Mouse (Mus musculus): ENCODE results near the gene Gpr1. TPM values are rescaled to one million over a fixed set of nuclear protein-coding genes. Genes with fewer than 3 reads are reported as not detected.
"Not testable (repeated sequence)": the region's sequence is repeated elsewhere in the genome, so short reads cannot be mapped to it uniquely, and the experiment has no call there.

Gene Gpr1
- total RNA-seq, 2 experiments from 2014 or later = 0.36 to 0.59 TPM

DNA sequence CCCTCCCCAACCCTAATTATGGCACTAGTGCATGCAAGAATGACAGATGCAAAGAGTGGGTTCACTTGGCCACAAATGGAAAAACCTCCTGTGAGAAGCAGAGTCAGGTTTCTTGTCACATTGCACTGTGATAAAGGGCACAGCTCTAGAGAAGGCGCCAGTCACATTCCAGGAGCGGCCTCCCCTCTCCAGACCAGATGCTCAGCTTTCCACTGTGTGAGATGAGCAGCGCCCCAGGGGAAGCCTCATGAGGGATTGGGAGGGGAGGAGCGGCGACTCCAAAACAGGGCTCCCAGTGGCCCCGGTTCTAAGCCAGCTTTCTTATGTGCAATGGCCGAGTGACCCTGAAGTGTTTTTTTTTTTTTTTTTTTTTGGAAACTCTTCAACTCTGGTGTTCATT, 11.5 kb upstream of the Gpr1 start:
- DNase-seq = no peak
- intact Hi-C loops (cut with DNase I) = no loop called here

DNA sequence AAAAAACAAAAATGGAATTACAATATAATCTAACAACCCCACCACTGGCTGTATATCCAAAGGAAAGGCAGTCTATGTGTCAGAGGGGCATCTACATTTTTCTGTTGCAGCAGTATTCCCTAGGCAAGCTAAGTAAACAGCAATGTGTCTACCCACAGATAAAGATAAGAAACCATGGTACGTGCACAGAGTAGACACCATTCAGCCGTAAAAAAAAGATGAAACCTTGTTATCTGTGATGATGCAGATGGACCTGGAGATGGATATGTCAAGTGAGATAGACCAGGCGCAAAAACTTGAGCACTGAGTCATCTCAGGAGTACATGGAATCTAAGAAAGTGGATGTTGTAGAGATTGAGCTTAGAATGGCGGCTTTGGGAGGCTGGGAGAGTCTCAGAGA, 10.7 kb upstream of the Gpr1 start:
- intact Hi-C loops (cut with DNase I) = no loop called here
- DNase-seq = no peak

DNA sequence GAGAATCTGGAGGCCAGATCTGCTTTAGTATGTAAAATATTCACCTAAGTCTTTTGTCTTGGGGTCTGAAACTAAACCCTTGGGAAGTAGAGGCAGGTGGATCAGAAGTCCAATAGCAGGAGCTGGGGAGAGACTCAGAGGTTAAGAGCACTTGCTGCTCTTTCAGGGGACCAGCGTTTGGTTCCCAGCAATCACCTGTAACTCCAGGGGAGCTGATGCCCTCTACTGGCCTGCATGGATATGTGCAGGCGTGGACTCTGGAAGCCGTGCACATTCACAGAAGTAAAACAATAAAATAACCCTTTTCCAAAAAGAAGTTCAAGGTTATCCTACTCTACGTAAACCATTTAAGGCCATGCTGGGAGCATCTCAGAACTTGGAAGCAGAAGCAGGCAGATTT, 4.9 kb upstream of the Gpr1 start:
- no peak for DNase-seq
- intact Hi-C loops (cut with DNase I) = no loop called here

DNA sequence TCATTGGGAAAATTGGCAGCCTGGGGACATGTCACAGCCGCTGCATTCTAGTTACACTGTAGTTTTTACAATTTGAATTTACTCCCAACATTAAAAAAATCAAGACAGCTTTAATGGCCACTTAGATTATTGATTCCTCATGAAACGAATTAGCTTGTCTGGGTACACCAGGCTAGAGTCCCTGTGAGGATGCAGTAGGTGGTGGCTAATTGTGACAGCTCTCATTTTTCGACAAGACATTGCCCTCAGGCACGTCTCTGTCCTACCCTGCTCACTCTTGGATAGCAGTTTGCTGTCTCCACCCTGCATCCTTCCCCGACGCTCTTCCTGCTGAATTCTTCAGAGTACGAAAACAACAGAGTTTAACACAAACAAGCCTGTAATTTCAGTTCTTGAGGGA, 288 bp upstream of the Gpr1 start:
- no peak for DNase-seq
- intact Hi-C loops (cut with DNase I) = no loop called here

DNA sequence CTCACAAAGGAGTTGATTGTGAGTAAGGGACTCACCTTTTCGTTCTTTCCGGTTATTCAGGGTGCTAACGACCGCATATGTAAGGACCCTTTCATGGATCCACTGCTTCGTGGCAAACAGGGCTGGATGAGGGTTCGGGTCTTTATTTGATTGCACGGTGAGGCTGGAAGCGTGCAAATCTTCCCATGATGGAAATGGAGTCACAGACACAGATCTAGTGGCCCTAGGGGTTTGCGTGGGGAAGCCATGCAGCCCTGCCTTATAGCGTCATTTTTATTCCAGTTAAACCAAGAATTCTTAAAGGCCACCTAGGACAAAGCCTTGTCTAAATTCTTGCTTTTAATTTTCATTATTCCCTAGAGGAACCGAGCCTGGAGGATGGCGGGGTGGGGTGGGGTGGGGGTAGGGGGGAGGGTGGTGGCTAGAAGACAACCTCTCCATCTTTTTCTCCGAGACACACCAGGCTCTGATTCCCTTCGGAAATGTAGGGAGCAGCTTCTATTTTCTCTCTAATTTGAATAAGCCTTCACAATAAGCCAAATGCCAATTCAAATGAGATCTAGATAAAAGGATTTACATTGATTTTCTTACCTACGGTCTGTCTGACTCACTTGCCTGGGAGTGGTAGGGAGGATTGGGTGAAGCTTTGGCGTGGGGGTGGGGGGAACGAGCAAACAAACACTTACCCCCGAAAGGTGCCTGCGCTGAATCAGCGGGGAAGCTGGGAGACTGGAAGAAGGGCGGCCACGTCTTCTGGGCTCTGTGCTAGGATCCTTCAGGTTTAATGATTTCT, 669 bp downstream of the Gpr1 start:
- DNase-seq = no peak
- intact Hi-C loops (cut with DNase I) = no loop called here

DNA sequence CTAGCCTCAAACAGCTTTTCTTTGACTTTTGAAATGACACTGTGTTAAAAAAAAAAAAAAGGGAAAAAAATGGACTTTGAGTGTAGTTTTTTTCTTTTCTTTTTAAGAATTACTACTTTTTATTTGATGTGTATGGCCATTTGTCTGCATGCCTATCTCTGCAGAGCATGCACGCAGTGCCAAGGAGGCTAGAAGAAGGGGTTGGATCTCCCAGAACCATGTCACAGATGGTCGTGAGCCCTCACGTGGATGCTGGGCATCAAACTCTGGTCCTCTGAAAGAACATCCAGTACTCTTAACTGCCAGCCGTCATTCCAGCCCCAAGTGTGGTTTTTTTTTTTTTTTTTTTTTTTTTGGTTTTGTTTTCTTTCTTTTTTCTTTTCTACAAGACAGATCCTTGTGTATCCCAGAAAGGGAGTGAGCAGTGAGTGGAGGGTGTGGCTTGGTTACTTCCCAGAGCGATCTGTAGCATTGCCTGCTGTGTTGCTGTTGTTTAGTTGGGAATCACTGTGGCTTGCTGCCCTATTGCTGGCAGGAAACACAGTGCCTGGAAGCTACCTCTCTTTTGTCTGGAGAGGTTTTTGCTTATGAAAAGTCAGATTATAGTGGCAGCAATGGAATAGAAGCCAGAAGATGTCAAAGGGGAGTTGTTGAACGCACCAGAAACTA, 4.3 kb downstream of the Gpr1 start:
- intact Hi-C loops (cut with DNase I) = no loop called here
- peak in 1 of 2 experiments; percentile 12 for DNase-seq

DNA sequence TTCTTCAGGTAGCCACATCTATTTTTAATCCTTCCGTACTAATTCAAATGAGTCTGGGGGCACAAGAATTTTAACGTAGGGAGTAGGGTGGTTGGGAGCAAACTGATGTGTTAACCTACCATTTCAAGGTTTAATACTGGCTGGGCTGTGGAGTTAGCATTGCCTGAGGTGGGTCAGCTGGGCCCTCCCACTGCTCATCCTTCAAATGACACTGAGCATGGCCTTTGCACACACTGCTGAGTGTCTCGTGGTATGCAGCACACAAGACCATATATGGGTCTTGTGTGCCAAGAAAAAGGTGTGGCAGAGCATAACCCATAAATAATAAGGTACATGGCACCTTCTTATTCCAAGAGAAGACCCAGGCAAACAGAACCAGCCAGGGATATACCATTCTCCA, 6.7 kb downstream of the Gpr1 start:
- no peak for DNase-seq
- intact Hi-C loops (cut with DNase I) = no loop called here

DNA sequence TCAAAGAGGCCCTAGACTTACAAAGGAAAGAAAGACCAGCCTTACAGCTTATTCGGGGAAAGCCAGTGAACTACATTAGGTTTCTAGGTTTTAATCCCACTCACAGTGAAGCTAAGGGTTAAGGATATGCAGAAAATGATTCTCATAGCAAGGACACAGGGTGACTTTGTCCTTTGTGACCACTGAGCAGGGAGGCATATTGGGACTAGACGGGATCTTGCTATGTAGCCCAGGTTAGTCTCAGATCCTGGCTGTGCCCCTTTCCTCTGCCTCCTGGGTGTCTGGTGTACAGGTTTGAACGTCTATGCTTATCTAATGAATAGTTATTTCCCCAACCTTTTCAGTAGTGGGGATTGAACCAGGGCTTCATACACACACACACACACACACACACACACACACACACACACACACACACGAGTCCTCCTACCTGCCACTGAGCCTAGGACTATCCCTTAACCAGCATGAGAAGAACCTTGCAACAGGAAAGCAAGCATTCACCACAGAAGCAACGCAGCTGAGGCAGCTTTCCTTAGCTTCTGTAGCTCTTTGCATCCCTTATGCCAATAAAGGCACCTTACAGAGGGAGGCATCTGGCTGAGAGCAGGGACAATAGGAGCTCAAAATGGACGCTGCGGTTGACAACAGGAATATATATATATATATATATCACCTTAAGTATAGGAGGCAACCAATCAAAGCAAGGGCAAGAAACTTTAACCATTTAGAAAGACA, 9.5 kb downstream of the Gpr1 start:
- no peak for DNase-seq

DNA sequence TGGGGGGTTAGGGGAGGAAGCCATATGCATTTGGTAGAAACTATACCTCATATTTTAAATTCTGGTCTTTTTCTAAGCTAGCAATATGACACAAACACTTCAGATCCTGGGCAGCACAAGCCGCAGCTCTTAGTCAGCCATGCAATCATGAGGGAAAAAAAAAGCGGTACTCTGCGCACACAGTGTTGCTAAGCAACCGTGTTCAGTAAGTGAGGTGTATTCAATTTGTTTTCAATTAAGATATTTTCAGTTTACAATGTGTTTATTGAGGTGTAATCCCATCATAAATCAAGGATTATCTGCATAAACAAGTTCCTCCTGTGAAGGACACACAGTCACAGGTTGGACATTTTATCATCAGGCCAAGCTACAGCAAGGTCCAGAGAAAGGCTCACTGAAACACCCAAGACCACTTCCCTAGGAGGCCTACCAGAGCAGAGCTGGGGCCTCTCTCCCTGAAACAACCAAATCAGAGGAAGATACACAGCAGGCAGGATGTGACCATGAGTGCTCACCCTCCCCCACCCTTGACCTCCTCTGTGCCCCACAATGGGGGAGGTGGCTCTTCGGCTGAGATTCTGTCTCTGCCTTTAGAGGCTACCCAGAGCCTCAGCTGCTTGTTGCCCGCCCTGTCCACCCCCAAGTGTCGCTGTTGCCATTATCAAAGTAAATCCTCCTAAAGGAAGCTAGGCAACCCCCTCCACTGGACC, 10.2 kb downstream of the Gpr1 start:
- no peak for DNase-seq

More for the DNA sequence above, 9.5 kb downstream of the Gpr1 start:
- intact Hi-C loops (cut with DNase I) = no loop called here

DNA sequence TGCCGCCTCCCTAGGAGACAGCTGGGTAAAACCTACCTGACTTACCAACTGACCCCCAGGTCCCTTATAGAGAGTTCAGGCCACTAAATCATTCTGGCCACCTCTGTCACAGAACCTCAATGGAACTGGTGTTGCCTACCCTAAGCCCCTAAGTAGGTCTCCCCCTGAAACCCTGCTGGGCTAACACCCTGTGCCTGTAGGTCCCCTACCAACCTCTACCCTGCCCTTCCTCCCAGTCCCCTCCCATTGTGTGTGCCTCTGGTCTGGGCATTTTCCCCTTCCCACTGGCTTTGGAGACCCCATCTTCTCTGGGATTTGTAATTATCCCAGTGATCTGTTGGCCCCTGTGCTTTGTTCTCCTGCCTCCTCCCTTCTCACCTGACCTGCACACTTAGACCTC, 10.9 kb downstream of the Gpr1 start:
- intact Hi-C loops (cut with DNase I) = no loop called here
- DNase-seq = no peak

More for the DNA sequence above, 10.2 kb downstream of the Gpr1 start:
- intact Hi-C loops (cut with DNase I) = no loop called here

DNA sequence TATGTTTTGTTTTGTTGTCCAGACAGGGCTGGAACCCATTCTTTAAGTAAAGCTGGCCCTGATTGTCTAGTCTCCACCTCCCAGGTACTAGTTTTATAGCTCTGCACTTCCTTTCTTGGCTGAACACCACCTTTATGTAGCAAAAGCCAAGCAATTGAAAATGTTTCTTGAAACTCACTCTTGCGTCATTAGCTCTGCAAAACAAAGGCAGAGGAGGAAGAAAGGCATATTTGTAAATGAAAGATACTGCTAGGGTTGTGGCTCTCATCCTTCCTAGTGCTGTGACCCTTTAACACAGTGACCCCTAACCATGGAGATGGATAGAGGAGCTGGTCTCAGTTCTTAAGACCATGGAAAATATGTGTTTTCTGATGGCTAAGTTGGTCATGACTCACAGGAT, 12.7 kb downstream of the Gpr1 start:
- intact Hi-C loops (cut with DNase I) = no loop called here

DNA sequence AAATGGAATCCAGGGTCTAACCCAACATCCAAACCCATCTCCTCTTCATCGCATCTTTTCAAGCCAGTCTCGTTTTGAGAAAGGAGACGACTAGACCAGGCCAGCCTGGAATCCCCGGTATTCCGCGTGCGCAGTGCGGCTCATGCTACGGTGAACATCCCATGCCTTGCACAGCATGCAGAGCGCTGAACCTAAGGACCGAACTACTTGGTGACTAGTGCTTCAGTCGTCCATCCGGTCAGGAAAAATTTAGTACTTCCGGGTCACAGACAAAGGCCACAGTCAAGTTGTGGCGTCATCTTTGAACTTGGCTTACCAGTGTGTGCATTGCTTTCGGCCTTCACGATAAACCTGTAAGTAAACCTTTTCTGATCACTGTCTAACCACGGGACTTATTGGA, 14.0 kb downstream of the Gpr1 start:
- no peak for DNase-seq
- intact Hi-C loops (cut with DNase I) = no loop called here

More for the DNA sequence above, 12.7 kb downstream of the Gpr1 start:
- no peak for DNase-seq

DNA sequence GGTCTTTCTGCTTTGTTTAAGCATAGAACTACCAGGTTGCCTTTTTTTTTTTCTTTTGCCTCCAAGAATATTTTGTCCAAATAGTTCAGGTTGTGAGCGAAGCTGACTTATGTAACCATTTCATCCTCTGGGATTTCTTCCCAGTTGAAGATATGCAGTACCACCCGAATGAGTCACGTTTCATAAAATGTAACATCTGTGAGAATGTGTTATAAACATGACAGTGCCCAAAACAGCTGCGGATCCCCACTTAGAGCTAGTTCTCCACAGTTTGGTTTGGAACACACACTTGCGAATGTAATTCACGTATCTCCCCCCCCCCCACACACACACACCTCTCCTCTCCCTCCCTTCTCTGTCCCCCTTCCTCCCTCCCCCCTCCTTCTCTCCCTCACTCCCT, 15.0 kb downstream of the Gpr1 start:
- no peak for DNase-seq
- intact Hi-C loops (cut with DNase I) = no loop called here

DNA sequence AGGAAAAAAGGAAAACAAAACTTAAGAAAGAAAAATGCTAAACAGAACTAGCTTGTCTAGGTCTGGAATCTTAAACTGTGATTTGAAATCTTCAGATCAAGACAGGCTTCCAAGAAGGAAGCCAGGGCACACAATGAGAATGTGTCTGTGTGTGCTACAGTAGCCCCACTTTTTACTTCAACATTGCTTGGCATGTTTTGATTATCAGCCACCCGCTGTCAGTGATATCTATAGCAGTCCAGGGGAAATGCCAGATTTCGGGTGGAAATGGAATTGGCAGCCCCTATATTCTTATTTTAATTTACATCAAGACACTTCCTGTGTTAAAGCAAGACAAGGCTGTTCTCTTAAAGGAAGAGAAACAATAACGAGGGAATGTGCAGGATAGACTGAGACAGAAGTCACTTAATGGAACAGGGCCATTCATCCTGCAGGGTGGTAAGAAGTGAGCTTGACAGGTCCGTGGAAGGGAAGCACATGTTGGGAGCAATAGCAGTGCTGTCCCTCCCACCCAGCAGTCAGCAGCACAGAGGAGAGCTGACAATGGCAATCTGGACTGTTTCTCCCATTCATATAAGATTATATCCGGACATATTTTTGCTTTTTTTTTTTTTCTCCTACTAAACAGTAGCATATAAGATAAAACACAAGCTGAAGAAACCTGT, 18.4 kb downstream of the Gpr1 start:
- DNase-seq = no peak
- intact Hi-C loops (cut with DNase I) = no loop called here

DNA sequence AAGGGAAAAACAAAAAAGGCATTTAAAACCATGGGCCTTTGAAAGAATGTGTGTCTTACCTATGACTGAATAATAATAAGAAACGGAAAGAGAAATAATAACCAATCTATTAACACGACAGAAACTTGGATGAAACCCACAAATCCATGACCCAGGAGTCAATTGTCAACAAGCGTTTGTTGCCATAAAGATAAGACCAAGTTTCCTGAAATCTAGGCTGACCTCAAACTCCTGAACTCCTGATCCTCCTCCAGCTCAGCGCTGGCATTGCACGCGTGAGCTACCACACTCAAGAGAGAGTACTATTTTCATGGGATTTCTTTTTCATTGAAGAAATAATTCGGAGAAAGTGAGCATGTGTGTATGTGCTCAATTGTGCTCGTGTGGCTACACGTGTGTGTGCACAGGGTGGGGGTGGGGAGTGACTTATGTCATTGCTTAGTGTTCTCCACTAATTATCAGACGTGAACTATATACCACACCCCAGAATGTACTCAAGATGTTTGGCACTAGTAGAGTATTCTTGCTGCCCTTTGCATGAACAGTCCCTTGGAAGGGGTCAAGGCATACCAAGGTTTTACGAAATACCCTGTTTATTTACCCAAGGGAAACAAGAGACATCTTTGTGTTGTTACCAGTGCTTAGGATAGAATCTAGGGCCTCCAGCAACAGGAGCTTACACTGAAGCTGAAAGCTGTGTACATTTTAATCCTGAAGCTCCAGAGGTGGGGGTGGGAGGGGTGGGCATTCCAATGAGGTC, 21.9 kb downstream of the Gpr1 start:
- intact Hi-C loops (cut with DNase I) = no loop called here
- no peak for DNase-seq

DNA sequence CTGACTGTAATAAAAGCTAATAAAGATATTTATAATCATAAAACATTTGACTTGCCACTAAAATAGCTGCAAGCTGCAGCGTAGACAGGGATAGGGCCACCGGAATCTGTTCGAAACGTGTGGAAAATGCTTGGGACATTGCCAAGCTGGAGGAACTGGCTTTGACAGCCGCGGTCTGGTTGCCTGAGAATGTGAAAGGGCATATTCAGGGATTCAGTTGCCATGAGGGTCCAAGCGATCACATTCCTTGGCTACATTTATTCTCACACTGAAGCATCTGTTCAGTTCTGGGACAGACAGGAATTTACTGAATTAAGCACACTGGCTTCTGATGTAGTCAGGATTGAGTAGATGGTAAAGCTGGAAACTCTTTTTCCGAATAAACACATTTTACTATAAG, 23.5 kb downstream of the Gpr1 start:
- intact Hi-C loops (cut with DNase I) = no loop called here
- DNase-seq = peak in 1 of 2 experiments; percentile 39

DNA sequence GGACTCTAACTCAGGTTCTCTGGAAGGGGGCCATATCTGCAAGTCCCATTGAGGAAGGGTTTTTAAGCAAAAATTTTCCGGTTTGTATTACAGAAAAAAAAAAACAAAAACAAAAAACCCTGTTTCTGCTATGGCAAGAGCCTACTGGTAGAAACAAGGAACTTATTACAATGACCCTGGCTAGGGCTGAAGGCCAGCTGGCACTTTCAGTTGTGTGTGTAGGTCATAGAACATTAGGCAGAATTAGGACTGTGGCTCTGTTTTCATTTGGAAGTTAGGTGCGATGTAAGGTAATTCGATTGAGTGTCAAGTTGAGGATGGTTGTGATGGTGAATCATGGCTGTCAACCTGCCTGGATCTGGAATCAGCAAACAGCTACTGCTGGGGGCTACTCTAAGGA, 25.8 kb downstream of the Gpr1 start:
- intact Hi-C loops (cut with DNase I) = loop anchor here (10.0 kb wide), 1 partner anchor 286 kb away; no protein-coding TSS in a partner anchor
- DNase-seq = no peak

DNA sequence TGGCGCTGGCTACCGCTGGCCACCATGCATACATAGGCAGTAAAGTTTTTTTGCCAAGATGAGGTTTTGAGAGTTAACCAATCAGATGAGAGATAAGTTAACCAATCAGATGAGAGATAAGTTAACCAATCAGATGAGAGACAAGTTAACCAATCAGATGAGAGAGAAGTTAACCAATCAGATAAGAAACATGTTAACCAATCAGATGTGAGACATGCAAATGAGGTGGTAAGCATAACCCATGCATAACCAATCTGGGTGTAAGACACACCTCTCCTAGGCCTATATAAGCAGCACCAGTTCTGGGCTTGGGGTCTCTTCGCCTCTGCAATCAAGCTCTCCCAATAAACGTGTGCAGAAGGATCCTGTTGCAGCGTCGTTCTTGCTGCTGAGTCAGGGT, 28.9 kb downstream of the Gpr1 start:
- intact Hi-C loops (cut with DNase I) = loop anchor here (10.0 kb wide), 1 partner anchor 289 kb away; no protein-coding TSS in a partner anchor
- DNase-seq = not testable (repeated sequence)

DNA sequence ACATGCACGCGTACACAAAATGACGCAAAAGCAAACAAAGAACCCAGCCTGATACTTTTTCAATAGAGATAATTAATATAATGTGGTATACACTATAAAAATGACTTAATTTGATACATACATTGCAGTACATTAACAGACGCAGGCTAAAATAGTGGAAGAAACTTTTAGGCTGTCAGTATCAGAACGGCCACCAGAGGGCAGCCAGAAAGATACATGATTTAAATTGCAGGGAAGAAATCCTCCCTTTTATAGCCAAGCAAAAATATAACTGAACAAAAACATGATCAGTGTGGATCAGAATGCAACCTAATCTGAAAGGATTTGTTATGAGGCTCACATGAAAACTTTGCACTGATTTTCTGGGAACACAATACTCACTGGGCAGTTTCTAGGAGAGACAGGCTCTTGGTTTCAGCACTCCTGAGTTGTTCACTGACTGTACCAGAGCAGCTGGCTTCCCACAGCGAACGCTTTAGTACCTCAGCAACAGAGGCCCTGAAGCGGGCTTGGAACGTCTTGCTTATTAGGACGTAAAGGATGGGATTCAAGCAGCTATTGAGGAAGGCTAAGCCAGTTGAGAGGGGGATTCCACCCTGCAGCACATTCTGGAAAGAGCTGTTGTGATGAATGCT, 31.6 kb downstream of the Gpr1 start:
- intact Hi-C loops (cut with DNase I) = loop anchor here (2.0 to 10.0 kb wide), 2 partner anchors 70 to 292 kb away; no protein-coding TSS in a partner anchor
- peak; percentile 46 to 69 for DNase-seq
